Mouse (Mus musculus): ENCODE data around the gene Utp14b.

GRCm38 (mm10) chr1:78710613-78711329 is 52.9 kb downstream of the Utp14b start:
- TF ChIP-seq CTCF (IDR thresholded peaks at IDR 0.05; ENCODE audit: low read depth) (no peak), EP300 (IDR thresholded peaks at IDR 0.05; ENCODE audit: low read depth) (no peak)
